Mouse (Mus musculus) ovary, adult 18-20 months (tissue): Measurements from ENCODE around the gene Dhrs11.
A peak's percentile ranks its signal among the peaks of the same experiment; 100 is the strongest.
"Not testable (repeated sequence)": the region's sequence is repeated elsewhere in the genome, so short reads cannot be mapped to it uniquely, and the experiment has no call there.

Experiments used
- DNase-seq: peaks from one replicate; pipeline ENCODE4 v3.0.0; 2022; ENCODE audit warnings: low spot score, mixed read lengths

Dhrs11 gene

DNA sequence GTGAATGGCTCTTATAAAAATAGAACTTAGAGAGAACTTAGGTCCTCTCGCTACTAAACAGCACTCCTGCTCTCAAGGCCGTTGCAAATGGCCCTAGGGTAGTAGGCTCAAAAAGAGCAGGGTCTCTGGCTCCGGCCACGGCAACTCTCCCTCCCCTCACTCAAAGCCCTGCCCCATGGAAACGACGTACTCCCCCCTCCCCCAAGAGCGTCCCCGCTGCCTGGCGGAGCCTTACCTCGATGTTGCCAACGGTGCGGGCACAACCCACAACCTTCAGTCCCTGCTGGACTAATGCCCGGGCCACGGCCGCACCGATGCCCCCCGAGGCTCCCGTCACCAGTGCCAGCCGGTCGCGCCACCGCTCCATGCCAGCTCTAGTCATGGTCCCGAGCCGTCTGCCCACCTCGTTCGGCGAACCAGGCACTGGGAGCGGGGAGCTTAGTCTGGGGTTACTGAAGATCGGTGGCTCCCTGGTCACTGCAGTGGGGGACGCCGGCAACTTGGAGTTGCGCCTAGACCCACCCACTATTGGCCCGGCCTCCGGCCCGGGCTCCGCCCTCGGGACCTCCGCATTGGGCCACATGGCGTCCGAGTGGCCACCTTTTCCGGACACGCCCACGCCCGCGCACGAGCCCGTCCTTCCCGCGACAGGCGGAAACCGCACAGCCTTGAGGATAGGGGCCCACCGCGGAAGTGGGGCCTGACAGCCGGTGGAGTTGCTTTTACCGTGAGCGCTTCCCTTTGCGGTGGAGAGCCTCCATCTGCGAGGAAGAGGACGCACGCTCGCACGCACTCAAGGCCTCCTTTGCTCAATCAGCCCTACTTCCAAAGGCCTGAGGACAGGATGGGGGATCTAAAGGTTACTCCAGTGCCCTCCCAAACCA, at the start of gene Dhrs11:
Gene Dhrs11 (minus strand): TSS at position 479 of the 884 bp plus-strand sequence.
- DNase-seq, result peak; percentile 91

DNA sequence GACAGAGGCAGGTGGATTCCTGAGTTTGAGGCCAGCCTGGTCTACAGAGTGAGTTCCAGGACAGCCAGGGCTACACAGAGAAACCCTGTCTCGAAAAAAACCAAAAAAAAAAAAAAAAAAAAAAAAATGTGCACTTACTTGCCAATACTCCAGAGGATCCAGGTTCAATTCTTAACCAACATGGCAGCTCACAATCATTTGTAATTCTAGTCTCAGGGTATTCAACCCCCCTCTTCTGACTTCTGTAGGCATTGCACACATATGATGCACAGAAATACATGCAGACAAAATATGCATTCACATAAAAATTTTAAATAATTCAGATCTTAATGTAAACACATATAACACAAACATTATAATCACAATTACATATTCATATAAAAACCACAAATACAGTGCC, 47.2 kb upstream of the Dhrs11 start:
- not testable (repeated sequence) for DNase-seq

DNA sequence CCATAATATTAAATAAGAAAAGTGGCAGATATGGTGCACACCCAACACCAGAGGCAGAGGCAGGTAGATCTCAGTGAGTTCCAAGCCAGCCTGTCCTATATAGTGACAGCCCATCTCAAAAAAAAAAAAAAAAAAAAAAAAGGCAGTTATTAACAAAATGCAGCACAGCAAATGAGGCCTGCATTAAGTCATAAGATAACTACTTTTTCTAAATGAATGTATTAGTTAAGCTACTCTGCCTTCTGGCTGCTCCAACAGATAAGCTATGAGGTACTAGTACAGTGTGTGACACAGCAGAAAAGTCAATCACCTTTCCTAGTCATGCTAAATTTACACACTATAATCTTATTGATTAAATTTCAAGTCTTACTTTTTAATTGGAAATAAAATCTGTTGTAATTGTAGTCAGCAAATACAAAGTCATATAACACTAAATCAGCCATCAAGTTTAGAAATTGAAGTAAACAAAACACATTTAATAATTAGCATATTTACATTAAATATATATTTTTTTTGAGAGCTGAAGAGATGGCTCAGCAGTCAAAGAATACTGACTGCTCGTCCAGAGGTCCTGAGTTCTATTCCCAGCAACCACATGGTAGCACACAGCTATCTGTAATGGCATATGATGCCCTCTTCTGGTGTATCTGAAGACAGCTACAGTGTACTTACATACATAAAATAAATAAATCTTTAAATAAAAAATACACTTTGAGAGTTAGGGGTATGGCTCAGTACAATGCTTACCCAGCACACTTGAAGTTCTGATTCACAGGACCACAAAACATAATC, 44.4 kb upstream of the Dhrs11 start:
- no peak for DNase-seq

DNA sequence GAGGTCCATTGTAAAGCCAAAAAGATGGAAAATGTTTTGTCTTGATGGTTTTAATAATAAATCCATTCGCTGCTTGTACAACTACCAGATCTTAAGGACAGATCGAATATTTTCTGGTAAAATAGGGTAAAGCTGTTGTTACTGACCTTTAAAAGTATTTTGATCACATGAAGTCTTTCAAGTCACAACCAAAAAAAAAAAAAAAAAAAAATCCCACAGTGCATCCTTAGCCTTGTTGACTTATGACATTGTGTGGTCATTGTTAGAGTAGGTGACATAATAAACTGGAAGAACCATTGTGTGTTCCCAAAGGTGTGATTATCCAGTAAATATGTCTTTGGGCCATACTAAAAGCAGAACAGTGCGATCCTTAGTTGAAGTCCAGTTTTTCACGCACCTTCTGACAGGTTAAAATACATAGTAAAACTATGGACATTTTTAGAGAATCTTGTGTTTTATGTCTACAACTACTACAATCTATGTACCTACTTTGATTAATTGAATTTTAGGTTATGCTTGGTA, 42.8 kb upstream of the Dhrs11 start:
- no peak for DNase-seq

DNA sequence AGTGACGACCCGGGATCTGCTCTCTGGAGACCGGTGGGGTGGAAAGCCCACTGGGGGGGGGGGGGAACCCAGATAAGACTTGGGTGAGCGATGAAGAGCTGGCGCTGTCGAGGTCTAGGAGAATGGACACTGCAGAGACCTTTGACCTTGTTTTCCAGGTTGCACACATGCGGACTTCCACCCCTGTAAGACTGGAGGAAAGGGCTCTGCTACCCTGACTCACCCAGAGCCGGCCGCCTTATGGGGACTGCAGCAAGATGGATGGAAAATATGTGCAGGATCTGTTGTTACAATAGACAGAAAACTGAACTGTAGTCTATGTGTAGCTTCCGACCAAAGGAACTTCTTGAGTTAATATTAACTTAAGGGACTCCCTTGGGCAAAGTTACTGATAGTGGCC, 42.3 kb upstream of the Dhrs11 start:
- no peak for DNase-seq

DNA sequence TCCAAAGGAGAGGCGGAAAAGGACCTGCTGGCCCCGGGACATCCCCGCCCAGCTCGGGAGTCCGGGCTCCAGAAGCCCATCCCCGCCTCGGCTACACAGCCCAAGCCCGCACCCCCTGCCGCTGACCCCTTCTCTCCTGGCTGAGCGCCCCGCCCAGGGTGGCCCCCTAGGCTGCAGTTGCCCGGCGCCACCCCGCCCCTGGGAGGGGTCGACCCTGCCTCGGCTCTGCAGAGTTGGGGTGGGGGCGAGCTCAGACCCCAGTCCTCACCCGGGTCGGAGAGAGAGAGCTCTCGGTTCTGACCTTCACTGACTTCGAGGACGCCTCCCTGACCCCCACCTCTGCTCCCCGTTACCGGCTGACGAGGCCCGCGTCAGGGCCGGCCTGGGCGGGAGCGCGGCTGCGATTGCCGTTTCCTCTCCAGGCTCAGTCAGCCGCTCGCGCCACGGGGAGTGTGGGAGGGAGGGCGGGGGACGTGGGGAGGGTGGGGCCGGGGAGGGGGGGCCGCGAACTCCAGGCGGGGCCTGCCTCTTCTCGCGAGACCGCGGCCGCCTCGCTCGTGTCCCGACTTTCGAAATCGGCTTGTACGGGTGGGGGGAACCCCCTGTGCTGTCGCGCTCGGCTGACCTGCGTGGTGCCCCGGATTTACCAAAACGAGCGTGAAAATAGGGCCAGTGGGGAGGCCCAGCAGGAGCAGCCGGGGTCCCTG, 41.7 kb upstream of the Dhrs11 start, which contains the start of gene Ggnbp2:
Gene Ggnbp2 (minus strand): TSS at position 481 of the 707 bp plus-strand sequence.
- peak; percentile 90 for DNase-seq

- peak; percentile 91 for DNase-seq
These were observed 40.9 kb upstream of the Dhrs11 start for GRCm38 (mm10) chr11:84869537-84870232.

GRCm38 (mm10) chr11:84868786-84869259, 40.0 kb upstream of the Dhrs11 start:
- no peak for DNase-seq

- DNase-seq, result no peak
These were observed 38.8 kb upstream of the Dhrs11 start for GRCm38 (mm10) chr11:84867586-84867985.

DNA sequence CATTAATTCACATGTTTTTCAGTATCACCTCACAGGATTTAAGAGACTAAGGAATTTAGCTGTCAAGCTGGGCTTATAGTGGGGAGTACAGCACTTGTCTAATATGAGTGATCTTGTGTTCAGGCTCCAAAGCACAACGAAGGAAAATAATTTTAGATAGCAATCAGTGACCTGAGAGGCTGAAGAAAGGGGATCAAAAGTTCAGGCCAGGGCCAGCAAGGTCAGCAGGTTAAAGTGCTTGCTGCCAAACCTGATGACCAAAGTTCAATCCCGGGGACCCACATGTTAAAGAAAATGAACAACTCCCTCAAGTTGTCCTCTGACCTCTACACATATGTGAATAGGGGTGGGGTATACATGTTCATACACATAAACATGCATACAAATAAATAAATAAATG, 36.5 kb upstream of the Dhrs11 start:
- no peak for DNase-seq

DNA sequence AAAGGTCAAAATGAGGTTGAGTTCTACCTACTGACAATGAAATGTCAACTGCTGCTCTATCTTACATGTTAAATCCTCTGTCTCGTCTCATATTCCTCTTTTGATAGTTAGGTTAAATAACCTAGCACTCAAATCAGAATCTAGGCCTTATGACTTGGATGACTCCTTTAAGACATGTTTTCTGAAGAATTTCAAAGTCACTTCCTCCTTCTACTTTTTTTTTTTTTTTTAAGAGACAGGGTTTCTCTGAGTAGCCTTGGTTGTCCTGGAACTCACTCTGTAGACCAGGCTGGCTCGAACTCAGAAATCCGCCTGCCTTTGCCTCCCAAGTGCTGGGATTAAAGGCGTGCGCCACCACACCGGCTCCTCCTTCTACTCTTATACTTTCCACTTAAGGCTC, 26.5 kb upstream of the Dhrs11 start:
- DNase-seq, result no peak

DNA sequence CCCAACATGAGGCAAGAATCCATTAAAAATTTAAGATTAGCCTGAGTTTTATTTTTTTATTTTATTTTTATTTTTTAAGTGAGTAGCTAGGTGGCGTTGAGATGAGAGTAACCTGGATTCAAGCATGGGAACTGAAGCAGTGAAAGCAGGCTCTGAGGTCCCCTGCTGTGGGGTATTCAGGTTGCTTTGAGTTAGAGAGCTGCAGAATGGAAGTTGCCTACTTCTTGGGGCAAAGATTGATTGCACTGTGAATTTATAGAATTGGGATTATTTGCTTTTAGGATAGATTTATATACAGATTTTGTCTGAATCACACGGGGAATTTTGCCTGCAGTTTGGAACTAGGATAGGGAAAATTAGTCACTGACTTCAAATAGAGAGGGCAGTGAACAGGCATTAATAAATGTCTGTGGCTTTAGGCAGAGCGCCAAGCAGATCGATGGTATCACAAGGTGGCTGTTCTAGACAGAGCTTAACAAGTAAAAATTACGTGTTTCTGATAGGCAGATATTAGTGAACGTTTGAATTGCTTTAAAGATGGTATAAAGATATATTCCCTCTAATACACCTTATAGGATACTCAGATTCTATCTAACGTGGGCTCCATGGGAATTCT, 18.8 kb upstream of the Dhrs11 start:
- DNase-seq, result no peak

- DNase-seq, result no peak
These were observed 18.1 kb upstream of the Dhrs11 start for GRCm38 (mm10) chr11:84846741-84847474.

DNA sequence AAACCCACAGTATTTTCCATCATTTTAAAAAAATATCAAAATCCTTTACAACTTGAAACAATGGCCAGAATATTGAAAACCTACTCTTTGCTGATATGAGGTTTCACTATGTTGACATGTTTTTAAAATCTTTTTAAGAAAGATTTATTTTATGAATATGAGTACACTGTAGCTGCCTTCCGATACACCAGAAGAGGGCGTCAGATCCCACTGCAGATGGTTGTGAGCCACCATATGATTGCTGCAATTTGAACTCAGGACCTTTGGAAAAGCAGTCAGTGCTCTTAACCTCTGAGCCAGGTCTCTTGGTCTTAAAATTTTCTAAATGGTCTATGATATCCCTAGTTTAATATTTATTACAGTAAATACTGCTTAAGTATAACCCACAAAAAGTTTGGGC, 10.5 kb upstream of the Dhrs11 start:
- no peak for DNase-seq

DNA sequence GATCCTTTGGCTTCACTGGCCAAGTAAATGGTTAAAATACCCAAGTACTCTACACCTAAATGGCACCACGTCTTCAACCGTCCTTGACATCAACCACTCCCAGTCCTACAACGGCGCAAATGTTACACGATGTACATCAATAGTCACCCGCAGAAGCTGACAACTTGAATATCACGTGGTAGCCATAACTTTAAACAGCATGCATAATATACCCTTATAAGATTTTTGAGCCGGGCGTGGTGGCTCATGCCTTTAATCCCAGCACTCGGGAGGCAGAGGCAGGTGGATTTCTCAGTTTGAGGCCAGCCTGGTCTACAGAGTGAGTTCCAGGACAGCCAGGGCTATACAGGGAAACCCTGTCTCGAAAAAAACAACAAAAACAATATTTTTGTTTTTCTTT, 701 bp upstream of the Dhrs11 start:
- DNase-seq, result not testable (repeated sequence)

DNA sequence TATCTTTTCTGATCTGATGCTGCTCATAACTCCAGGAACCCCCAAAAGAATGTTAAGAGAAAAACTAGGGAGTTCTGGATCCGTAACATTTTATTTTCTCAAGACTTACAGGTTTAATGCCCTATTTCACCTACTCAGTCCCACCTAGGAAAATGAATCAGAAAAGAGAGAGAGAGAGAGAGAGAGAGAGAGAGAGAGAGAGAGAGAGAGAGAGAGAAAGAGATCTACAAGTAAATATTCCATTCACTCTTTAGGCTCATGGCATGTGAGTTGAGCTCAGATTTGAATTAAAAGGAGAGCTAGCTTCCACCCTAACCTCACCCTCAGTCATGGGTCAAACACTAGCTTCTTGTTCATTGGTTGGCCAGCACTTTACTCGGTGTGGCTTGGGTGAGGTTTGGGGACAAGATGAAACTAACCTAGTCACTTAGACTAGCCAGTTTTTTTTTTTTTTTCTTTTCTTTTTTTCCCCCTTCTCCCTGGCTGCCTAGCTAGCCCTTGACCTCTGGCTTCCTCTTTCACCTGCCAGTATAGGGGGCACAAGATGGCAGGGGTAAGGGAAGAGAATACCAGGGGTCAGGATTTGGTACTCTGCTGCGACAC, 792 bp downstream of the Dhrs11 start:
- no peak for DNase-seq

DNA sequence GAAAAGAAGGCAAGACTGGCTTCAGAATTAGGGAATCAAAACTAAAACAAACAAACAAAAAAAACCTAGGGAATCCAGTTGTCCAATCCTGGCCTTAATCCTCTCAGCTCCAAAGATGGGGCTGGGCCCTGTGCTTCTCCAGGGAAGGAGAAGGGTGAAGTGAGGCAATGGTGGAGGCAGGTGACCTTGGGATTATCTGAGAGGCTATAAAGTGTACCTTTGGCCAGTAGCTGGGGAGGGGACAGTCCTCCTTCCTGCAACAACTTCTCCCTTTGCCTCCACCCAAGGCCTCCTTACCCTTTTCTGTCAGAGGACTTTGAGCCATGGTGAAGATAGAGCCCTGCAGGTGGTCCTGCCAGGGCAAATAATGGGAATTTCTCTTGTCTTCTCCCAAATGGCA, 1.3 kb downstream of the Dhrs11 start:
- DNase-seq, result no peak

GRCm38 (mm10) chr11:84826185-84826584, 2.6 kb downstream of the Dhrs11 start:
- DNase-seq, result peak; percentile 53

DNA sequence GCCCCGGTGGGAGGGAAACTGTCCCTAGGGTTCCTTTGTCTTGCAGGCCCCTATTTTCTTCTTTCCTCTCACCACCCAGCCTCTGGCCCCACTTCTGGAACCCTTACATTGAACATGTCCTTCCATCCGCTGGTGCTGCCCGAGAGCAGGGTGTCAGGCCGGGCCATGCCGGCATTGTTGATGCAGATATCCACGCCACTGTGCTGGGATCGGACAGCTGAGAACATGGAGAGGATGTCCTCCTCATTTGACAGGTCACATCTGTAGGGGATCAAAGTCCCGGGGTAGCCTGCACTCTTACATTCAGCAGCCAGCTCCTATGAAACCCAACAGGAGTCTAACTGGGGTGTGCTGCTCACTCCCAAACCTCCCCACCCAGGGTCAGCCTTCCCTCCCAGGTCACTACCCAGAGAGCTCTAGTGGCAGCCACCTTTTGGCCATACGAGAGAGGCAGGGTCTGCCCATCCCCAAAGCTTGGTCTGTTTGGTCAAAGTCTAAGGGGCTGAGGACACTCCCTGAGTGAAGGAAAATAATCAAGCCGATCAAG, 3.5 kb downstream of the Dhrs11 start:
- no peak for DNase-seq
